Mouse (Mus musculus): ENCODE results near the gene Slit3. TPM values are rescaled to one million over a fixed set of nuclear protein-coding genes. Genes with fewer than 3 reads are reported as not detected.

The Slit3 gene
- polyA plus RNA-seq (2015; fragmentation: Nextera tagmentation; extraction: Ambion mirVana): 24.0 and 24.3 TPM in 2 replicates

DNA sequence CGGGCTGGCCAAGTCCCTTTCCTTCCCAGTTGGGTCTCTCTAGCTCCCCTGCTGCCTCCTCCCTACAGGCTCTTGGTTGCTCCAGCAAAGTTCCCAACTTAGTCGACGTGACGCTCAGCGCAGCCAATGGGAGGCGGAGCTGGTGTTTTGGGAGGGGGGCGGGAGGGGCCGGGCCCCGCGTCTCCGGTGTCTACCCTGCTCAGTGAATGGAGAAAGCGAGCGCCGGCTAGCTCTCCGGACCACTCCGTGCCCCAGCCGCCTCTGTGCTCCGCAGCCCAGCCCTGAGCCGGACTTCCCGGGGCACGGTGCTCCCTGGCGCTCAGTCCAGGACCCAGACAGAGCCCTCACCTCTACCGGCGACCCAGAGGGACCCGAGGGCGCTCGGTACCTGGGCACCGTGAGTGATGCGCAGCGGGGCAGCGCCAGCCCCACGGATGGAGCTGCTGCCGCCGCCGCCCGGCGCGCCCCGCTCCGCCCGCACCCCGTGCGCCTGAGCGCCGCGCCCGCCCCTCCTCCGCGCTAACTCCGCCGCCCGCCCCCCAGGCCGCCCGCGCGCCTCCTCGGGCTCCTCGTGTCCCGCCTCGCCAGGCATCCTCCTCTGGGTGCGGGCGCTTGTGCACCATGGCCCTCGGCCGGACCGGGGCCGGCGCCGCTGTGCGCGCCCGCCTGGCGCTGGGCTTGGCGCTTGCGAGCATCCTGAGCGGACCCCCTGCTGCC lies at the start of gene Slit3:
Gene Slit3 (plus strand): TSS at position 331 of the 717 bp plus-strand sequence.

MicroRNAs encoded within 50 kb of the gene (microRNA counts, 519-probe panel; counts per million panel counts)
- 4,313 counts per million, percentile 81 among the panel's probes with 10 or more counts for microRNA mmu-miR-218

Small RNA genes lying within 50 kb of the gene (microRNA-seq; reads per million reads assigned to microRNA genes)
- gene Mir218-2: 37.4 reads per million, percentile 36 among the genes with 10 or more reads in this experiment

All from urinary bladder, postnatal 0 days (tissue).